Mouse (Mus musculus) limb, embryonic 14.5 days (tissue): ENCODE measurements around the gene Parp14. TPM values are rescaled to one million over a fixed set of nuclear protein-coding genes. Genes with fewer than 3 reads are reported as not detected.
A peak's percentile ranks its signal among the peaks of the same experiment; 100 is the strongest.

Experiments used
- ATAC-seq: fragments of 200-750 bp; cut with Nextera tagmentation; 2 replicates; pipeline ENCODE4 v1.8.0; 2017; ENCODE audit warnings: low read depth, moderate number of reproducible peaks, moderate TSS enrichment; ENCODE audit not compliant: low FRiP score
- DNase-seq: peaks from one replicate; pipeline ENCODE4 v3.0.0-alpha.2; 2015; ENCODE audit warnings: low spot score
- H3K27ac ChIP-seq: fragments of 300-500 bp; sonication (generic); replicated peaks from 2 replicates; pipeline ENCODE4 v1.5.1; 2014; ENCODE audit warnings: low read depth, mild to moderate bottlenecking, low read length, moderate library complexity, mixed read lengths
- H3K27me3 ChIP-seq: fragments of 300-500 bp; sonication (generic); 2 replicates; pipeline ENCODE4 v1.6.1; 2014; ENCODE audit warnings: low read length, mixed read lengths; ENCODE audit not compliant: control insufficient read depth, insufficient read depth
- H3K36me3 ChIP-seq: fragments of 300-500 bp; sonication (generic); 2 replicates; pipeline ENCODE4 v1.6.1; 2014; ENCODE audit warnings: mild to moderate bottlenecking, low read length, moderate library complexity, mixed read lengths; ENCODE audit not compliant: control insufficient read depth, insufficient read depth
- H3K4me1 ChIP-seq: fragments of 300-500 bp; sonication (generic); 2 replicates; pipeline ENCODE4 v1.6.1; 2014; ENCODE audit warnings: antibody characterized with exemption, low read length, mixed read lengths; ENCODE audit not compliant: control insufficient read depth, insufficient read depth
- H3K4me2 ChIP-seq: fragments of 300-500 bp; sonication (generic); replicated peaks from 2 replicates; pipeline ENCODE4 v1.6.1; 2014; ENCODE audit warnings: low read depth, mild to moderate bottlenecking, low read length, moderate library complexity; ENCODE audit not compliant: severe bottlenecking
- H3K4me3 ChIP-seq: fragments of 300-500 bp; sonication (generic); replicated peaks from 2 replicates; pipeline ENCODE4 v1.5.1; 2014; ENCODE audit warnings: low read length
- H3K9ac ChIP-seq: fragments of 300-500 bp; sonication (generic); 2 replicates; pipeline ENCODE4 v1.6.1; 2014; ENCODE audit warnings: mild to moderate bottlenecking, low read depth, low read length, moderate library complexity; ENCODE audit not compliant: severe bottlenecking
- H3K9me3 ChIP-seq: fragments of 300-500 bp; sonication (generic); 2 replicates; pipeline ENCODE4 v1.6.1; 2016; ENCODE audit warnings: low read length; ENCODE audit not compliant: control insufficient read depth
- POLR2A ChIP-seq: fragments of 200-500 bp; IDR thresholded peaks from 2 replicates; pipeline ENCODE4 v1.8.0; 2012; ENCODE audit warnings: inconsistent platforms, mild to moderate bottlenecking, moderate library complexity, borderline replicate concordance; ENCODE audit not compliant: insufficient read depth, insufficient read length; ENCODE audit errors: extremely low read depth
- WGBS: fragments of 180-500 bp; shearing (Covaris S2); extraction: QIAGEN DNeasy Blood & Tissue Kit; methylation state at CpG from one replicate; pipeline ENCODE4 v1.1.7; 2014; 5-methylcytosine and 5-hydroxymethylcytosine counted together
- polyA plus RNA-seq, 2 experiments: library from polyadenylated mRNA; depleted of rRNA in 1 of 2; stranded (reverse) in 1 of 2; unstranded in 1 of 2; fragments of >200 nt; fragmentation: Nextera tagmentation in 1 of 2; extraction: Ambion mirVana in 1 of 2; gene quantifications; 2 replicates each; pipeline versions ENCODE4 v1.2.1 to v1.2.3; 2012 to 2014

Parp14 gene
- polyA plus RNA-seq, 2 experiments = 0.67 to 1.1 TPM

DNA sequence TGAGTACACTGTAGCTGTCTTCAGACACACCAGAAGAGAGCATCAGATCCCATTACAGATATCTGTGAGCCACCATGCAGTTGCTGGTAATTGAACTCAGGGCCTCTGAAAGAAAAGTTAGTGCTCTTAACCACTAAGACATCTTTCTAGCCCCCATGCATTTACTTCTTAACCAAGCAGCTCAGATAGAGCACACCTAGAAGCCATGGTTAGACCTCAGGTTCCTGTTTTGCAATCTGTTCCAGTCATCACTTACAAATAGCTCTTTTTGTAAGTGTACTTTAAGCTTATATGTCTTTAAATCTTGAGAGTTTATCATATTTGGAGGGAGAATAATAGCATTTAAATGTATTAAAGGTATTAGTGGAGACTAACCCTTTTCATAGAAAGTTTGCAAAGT, 24.2 kb downstream of the Parp14 start:
- Histone ChIP-seq H3K9me3 (no peaks in the 10 kb centered on the region), H3K27me3 (no peaks in the 10 kb centered on the region), H3K4me1 (no peaks in the 10 kb centered on the region), H3K27ac (no peak overlapping the region), H3K4me3 (no peak overlapping the region), H3K36me3 (no peaks in the 10 kb centered on the region), H3K4me2 (no peak overlapping the region), H3K9ac (no peak overlapping the region)
- ATAC-seq = no peak
- DNase-seq = no peak
- no peak for TF ChIP-seq POLR2A

DNA sequence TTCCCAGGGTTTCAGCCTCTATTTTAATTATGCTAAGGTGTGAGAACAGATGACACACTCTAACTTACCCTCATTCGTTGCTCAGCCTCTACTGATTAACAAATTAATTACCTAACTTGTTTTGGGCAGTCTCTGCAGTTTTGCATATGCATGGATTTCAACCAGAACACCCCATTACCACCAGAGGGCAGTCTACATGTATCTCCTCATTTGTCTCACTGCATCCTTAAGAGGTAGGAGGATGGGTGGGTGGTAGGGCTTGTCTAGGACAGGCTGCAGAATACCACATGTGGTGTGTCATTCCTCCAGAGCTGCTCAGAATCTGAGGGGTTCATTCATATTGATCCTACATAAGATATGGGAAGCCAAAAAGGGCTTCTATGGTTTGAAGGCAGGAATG, 31.7 kb downstream of the Parp14 start:
- no peak for ATAC-seq
- no peak overlapping the region for H3K4me3 ChIP-seq
- no peak overlapping the region for H3K4me2 ChIP-seq
- H3K27me3 ChIP-seq = no peaks in the 10 kb centered on the region
- 18% methylated on average over 1 of the region's 1 CpGs for WGBS
- no peak overlapping the region for H3K27ac ChIP-seq
- H3K9me3 ChIP-seq = no peaks in the 10 kb centered on the region
- no peaks in the 10 kb centered on the region for H3K36me3 ChIP-seq
- peak; percentile 22 for DNase-seq
- no peak for TF ChIP-seq POLR2A
- H3K4me1 ChIP-seq = no peaks in the 10 kb centered on the region
- no peak overlapping the region for H3K9ac ChIP-seq

DNA sequence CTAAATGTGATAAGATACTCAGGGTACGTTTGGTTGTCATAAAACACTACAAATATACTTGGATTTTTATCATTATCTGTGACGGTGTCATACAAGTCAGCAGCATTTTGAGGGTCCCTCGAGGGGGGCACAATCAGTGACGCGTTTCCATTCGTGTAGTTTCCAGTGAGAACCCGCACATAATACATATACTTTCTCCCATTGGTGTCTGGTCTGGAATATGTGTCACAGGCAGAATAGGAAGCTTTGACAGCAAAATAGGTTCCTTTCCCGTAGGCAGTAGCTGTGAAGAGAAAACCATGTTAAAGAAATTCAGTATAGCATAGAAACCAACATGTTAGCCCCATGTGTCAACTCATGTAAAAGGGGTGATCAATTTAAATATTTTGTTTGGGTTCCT, 36.7 kb downstream of the Parp14 start:
- 89% methylated on average over 8 of the region's 8 CpGs for WGBS
- Histone ChIP-seq H3K4me3 (no peak overlapping the region), H3K9me3 (no peaks in the 10 kb centered on the region), H3K27me3 (no peaks in the 10 kb centered on the region), H3K27ac (no peak overlapping the region), H3K36me3 (no peaks in the 10 kb centered on the region), H3K9ac (no peak overlapping the region), H3K4me1 (no peaks in the 10 kb centered on the region), H3K4me2 (no peak overlapping the region)
- ATAC-seq = no peak
- no peak for TF ChIP-seq POLR2A
- no peak for DNase-seq

DNA sequence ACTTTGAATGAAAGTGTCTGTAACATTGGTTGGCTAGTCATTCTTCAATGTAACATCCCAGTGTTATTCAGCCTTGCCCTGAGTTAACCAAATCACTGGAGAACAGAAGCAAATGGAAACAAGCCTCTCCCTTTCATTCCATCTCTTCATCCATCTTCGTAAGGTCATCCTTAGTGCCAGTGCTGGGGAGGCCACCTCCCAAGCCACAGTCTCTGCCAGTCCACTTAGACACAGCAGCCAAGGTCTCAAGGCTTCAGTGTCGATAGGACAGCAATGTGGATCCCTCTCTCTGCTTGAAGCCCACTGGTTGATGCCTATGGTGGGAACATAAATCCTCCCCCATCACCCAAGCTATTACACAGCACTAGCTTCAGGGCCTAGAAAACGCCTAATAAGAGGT, 38.4 kb downstream of the Parp14 start:
- TF ChIP-seq POLR2A = no peak
- no peak for DNase-seq
- Histone ChIP-seq H3K4me3 (no peak overlapping the region), H3K4me2 (no peak overlapping the region), H3K27me3 (no peaks in the 10 kb centered on the region), H3K36me3 (no peaks in the 10 kb centered on the region), H3K9ac (no peak overlapping the region), H3K9me3 (no peaks in the 10 kb centered on the region), H3K4me1 (no peaks in the 10 kb centered on the region), H3K27ac (no peak overlapping the region)
- ATAC-seq = no peak
- 86% methylated on average over 3 of the region's 3 CpGs for WGBS

DNA sequence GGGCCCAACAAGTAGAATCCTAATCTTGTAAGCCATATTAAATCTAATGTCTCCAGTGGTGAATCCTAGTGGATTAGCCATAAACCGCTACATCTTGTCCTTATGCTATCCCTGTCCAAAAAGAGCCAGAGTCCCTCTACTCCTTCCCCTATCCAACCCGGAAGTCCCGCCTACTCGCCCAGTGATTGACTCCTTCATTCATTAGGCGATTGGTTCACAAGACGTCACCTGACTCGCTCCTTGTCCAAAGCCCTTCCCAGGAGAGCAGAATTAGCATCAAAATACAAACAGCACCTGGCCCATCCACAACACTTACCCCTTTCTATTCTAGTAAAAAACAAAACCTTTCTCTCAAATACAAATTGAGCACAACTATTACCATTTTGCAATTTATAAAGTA, 41.3 kb downstream of the Parp14 start:
- no peaks in the 10 kb centered on the region for H3K9me3 ChIP-seq
- H3K9ac ChIP-seq = no peak overlapping the region
- H3K27ac ChIP-seq = no peak overlapping the region
- WGBS = 33% methylated on average over 7 of the region's 7 CpGs
- ATAC-seq (no peak), DNase-seq (no peak)
- H3K4me1 ChIP-seq = no peaks in the 10 kb centered on the region
- H3K36me3 ChIP-seq = peaks cover 23% of the 10 kb centered on the region
- H3K27me3 ChIP-seq = no peaks in the 10 kb centered on the region
- H3K4me3 ChIP-seq = no peak overlapping the region
- no peak overlapping the region for H3K4me2 ChIP-seq
- no peak for TF ChIP-seq POLR2A
